26 mouse cellular contexts compared by ENCODE assay signal in the genomic region with DNA sequence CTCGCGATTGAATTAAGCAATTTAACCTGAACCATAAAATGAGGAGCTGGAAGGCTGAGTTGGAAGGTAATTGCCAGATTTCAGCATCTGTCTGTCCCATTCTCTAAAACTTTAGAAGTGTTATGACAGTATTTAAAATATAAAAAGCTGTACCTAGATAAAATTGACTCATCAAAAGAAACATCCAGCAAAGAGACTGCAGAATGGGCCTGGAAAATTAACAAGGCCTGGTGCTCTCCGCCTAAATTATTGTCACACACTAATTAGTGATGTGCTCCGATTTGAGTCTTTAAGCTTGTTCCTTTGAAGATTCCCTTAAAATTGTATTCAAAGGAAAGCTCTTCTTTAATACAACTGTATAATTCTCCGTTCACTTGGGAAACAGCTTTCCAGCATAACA.
A peak's percentile ranks its signal among the peaks of the same experiment; 100 is the strongest.
DNase-seq lines count a peak whose midpoint lies in the region; ATAC-seq lines count a peak whose summit lies in the region.
"Had no signal": no experiment of that assay in that cellular context is flagged by ENCODE, and none has a peak within 500 bp of the region (broad histone marks: within the 10 kb centered on the region; RNA-seq: fewer than 3 reads in every experiment).

No protein-coding gene starts in this region.

- H3K4me3 ChIP-seq in forebrain, embryonic 11.5 days (ENCODE audit: low read depth, low read length), result no peak overlapping the region
- H3K4me3 ChIP-seq in forebrain, embryonic 10.5 days, result no peak overlapping the region
- no peak overlapping the region for H3K4me3 ChIP-seq in midbrain, embryonic 14.5 days (replicated peaks; ENCODE audit: low read depth, low read length)
- H3K4me3 ChIP-seq in midbrain, embryonic 11.5 days (ENCODE audit: low read depth, low read length), result no peak overlapping the region
- no peak overlapping the region for H3K4me3 ChIP-seq in forebrain, embryonic 16.5 days (replicated peaks; ENCODE audit: low read length)
- no peak overlapping the region for H3K4me3 ChIP-seq in hindbrain, embryonic 12.5 days
- H3K4me3 ChIP-seq: embryonic facial prominence, embryonic 10.5 days; embryonic facial prominence, embryonic 13.5 days; erythroblast, embryonic 14.5 days; gastrocnemius, adult 2 months; hindbrain, embryonic 13.5 days had no signal

- 67% methylated on average over 5 of the region's 5 CpGs for WGBS in forebrain, embryonic 11.5 days
- 83% methylated on average over 5 of the region's 5 CpGs for WGBS in forebrain, embryonic 10.5 days
- WGBS in midbrain, embryonic 14.5 days, result 75% methylated on average over 5 of the region's 5 CpGs
- WGBS in midbrain, embryonic 11.5 days, result 90% methylated on average over 5 of the region's 5 CpGs
- WGBS in forebrain, embryonic 16.5 days, result 32% methylated on average over 5 of the region's 5 CpGs
- whole genome bisulfite sequencing in hindbrain, embryonic 12.5 days, result 88% methylated on average over 5 of the region's 5 CpGs

- H3K4me1 ChIP-seq in forebrain, embryonic 11.5 days (replicated peaks; ENCODE audit: control insufficient read depth, insufficient read depth, low read length), result no peaks in the 10 kb centered on the region
- peaks cover 6% of the 10 kb centered on the region; the same call in 1 of the 2 replicates for H3K4me1 ChIP-seq in forebrain, embryonic 10.5 days
- no peaks in the 10 kb centered on the region for H3K4me1 ChIP-seq in midbrain, embryonic 14.5 days (ENCODE audit: control insufficient read depth, insufficient read depth, low read length)
- H3K4me1 ChIP-seq in midbrain, embryonic 11.5 days (ENCODE audit: control insufficient read depth, insufficient read depth, low read length), result no peaks in the 10 kb centered on the region
- no peaks in the 10 kb centered on the region for H3K4me1 ChIP-seq in forebrain, embryonic 16.5 days (replicated peaks; ENCODE audit: control insufficient read depth, insufficient read depth, low read length)
- H3K4me1 ChIP-seq in hindbrain, embryonic 12.5 days, result no peaks in the 10 kb centered on the region
- H3K4me1 ChIP-seq: embryonic facial prominence, embryonic 10.5 days; embryonic facial prominence, embryonic 13.5 days; hindbrain, embryonic 13.5 days had no signal

- ATAC-seq in forebrain, embryonic 11.5 days (replicated peaks; ENCODE audit: low FRiP score), result 0 out of 2 replicates have a peak, but pooled peaks have one; percentile 39
- ATAC-seq in midbrain, embryonic 14.5 days (ENCODE audit: low FRiP score, low TSS enrichment), result no peak
- ATAC-seq in midbrain, embryonic 11.5 days (ENCODE audit: low FRiP score), result no peak
- ATAC-seq in forebrain, embryonic 16.5 days, result peak; percentile 55
- no peak for ATAC-seq in hindbrain, embryonic 12.5 days (ENCODE audit: low FRiP score)
- ATAC-seq: activated CD4-positive, CD25-positive, alpha-beta regulatory T cell, adult 4 months; hindbrain, postnatal 0 days; inflammation-experienced regulatory T-cells, adult 6 months; intestine, embryonic 16.5 days had no signal

- no peak overlapping the region for H3K4me2 ChIP-seq in forebrain, embryonic 11.5 days (ENCODE audit: low read depth, low read length, severe bottlenecking)
- no peak overlapping the region for H3K4me2 ChIP-seq in midbrain, embryonic 14.5 days (ENCODE audit: low read length)
- no peak overlapping the region for H3K4me2 ChIP-seq in midbrain, embryonic 11.5 days
- H3K4me2 ChIP-seq in forebrain, embryonic 16.5 days (ENCODE audit: low read length), result no peak overlapping the region
- no peak overlapping the region for H3K4me2 ChIP-seq in hindbrain, embryonic 12.5 days (replicated peaks)
- H3K4me2 ChIP-seq: embryonic facial prominence, embryonic 13.5 days; heart, embryonic 11.5 days; hindbrain, embryonic 13.5 days had no signal

- H3K27me3 ChIP-seq in forebrain, embryonic 11.5 days (ENCODE audit: control insufficient read depth, insufficient read depth, low read length), result no peaks in the 10 kb centered on the region
- no peaks in the 10 kb centered on the region for H3K27me3 ChIP-seq in forebrain, embryonic 10.5 days (ENCODE audit: poor library complexity, severe bottlenecking)
- no peaks in the 10 kb centered on the region for H3K27me3 ChIP-seq in midbrain, embryonic 14.5 days (ENCODE audit: control insufficient read depth, insufficient read depth, low read length)
- no peaks in the 10 kb centered on the region for H3K27me3 ChIP-seq in midbrain, embryonic 11.5 days (ENCODE audit: control insufficient read depth, insufficient read depth, low read length)
- no peaks in the 10 kb centered on the region for H3K27me3 ChIP-seq in forebrain, embryonic 16.5 days (replicated peaks; ENCODE audit: control insufficient read depth, insufficient read depth, low read length)
- no peaks in the 10 kb centered on the region for H3K27me3 ChIP-seq in hindbrain, embryonic 12.5 days
- H3K27me3 ChIP-seq: embryonic facial prominence, embryonic 13.5 days; hindbrain, embryonic 13.5 days had no signal

- no peaks in the 10 kb centered on the region for H3K36me3 ChIP-seq in forebrain, embryonic 11.5 days (ENCODE audit: control insufficient read depth, insufficient read depth, low read length)
- no peaks in the 10 kb centered on the region for H3K36me3 ChIP-seq in forebrain, embryonic 10.5 days (replicated peaks)
- H3K36me3 ChIP-seq in midbrain, embryonic 14.5 days (ENCODE audit: control insufficient read depth, insufficient read depth, low read length), result no peaks in the 10 kb centered on the region
- no peaks in the 10 kb centered on the region for H3K36me3 ChIP-seq in midbrain, embryonic 11.5 days (ENCODE audit: control insufficient read depth, insufficient read depth, low read length)
- no peaks in the 10 kb centered on the region for H3K36me3 ChIP-seq in forebrain, embryonic 16.5 days (ENCODE audit: control insufficient read depth, insufficient read depth)
- H3K36me3 ChIP-seq in hindbrain, embryonic 12.5 days, result no peaks in the 10 kb centered on the region
- H3K36me3 ChIP-seq: embryonic facial prominence, embryonic 10.5 days; embryonic facial prominence, embryonic 13.5 days; hindbrain, embryonic 13.5 days had no signal

- no peaks in the 10 kb centered on the region for H3K9me3 ChIP-seq in forebrain, embryonic 11.5 days (ENCODE audit: control insufficient read depth, low read length)
- H3K9me3 ChIP-seq in forebrain, embryonic 10.5 days, result no peaks in the 10 kb centered on the region
- H3K9me3 ChIP-seq in midbrain, embryonic 14.5 days (ENCODE audit: control insufficient read depth, low read length), result no peaks in the 10 kb centered on the region
- no peaks in the 10 kb centered on the region for H3K9me3 ChIP-seq in midbrain, embryonic 11.5 days (ENCODE audit: control insufficient read depth, low read length)
- no peaks in the 10 kb centered on the region for H3K9me3 ChIP-seq in forebrain, embryonic 16.5 days (ENCODE audit: control insufficient read depth, low read length)
- no peaks in the 10 kb centered on the region for H3K9me3 ChIP-seq in hindbrain, embryonic 12.5 days (replicated peaks)
- H3K9me3 ChIP-seq: embryonic facial prominence, embryonic 10.5 days; embryonic facial prominence, embryonic 13.5 days; hindbrain, embryonic 13.5 days had no signal

- no peak for DNase-seq in forebrain, embryonic 11.5 days (ENCODE audit: low spot score)
- DNase-seq in forebrain, embryonic 10.5 days (ENCODE audit: extremely low spot score, low spot score), result no peak
- DNase-seq in midbrain, embryonic 14.5 days, result peak; percentile 20
- no peak for DNase-seq in midbrain, embryonic 11.5 days (ENCODE audit: low spot score, missing footprints)
- DNase-seq: adrenal gland, postnatal 10 days; adrenal gland, postnatal 36 days; cerebellum, adult 11-12 months; cerebellum, adult 8-10 months; cerebellum, postnatal 10 days; cerebellum, postnatal 36 days; embryo, embryonic 11 days; gastrocnemius, adult 2 months; gastrocnemius, postnatal 14 days; heart, adult 11 months; kidney, adult 18-20 months had no signal

- no peak overlapping the region for H3K27ac ChIP-seq in forebrain, embryonic 11.5 days (ENCODE audit: low read depth, low read length)
- no peak overlapping the region for H3K27ac ChIP-seq in forebrain, embryonic 10.5 days
- no peak overlapping the region for H3K27ac ChIP-seq in midbrain, embryonic 14.5 days (replicated peaks; ENCODE audit: low read depth, low read length)
- H3K27ac ChIP-seq in midbrain, embryonic 11.5 days (ENCODE audit: low read depth, low read length), result no peak overlapping the region
- H3K27ac ChIP-seq in forebrain, embryonic 16.5 days (ENCODE audit: low read length), result no peak overlapping the region
- no peak overlapping the region for H3K27ac ChIP-seq in hindbrain, embryonic 12.5 days
- H3K27ac ChIP-seq: embryonic facial prominence, embryonic 10.5 days; embryonic facial prominence, embryonic 13.5 days; gastrocnemius, adult 2 months; hindbrain, embryonic 13.5 days; hindbrain, postnatal 0 days had no signal

- no peak overlapping the region for H3K9ac ChIP-seq in forebrain, embryonic 11.5 days (ENCODE audit: low read length)
- no peak overlapping the region for H3K9ac ChIP-seq in midbrain, embryonic 14.5 days (replicated peaks; ENCODE audit: low read length)
- no peak overlapping the region for H3K9ac ChIP-seq in midbrain, embryonic 11.5 days (ENCODE audit: low read length)
- H3K9ac ChIP-seq in forebrain, embryonic 16.5 days (replicated peaks; ENCODE audit: low read depth, low read length), result no peak overlapping the region
- no peak overlapping the region for H3K9ac ChIP-seq in hindbrain, embryonic 12.5 days
- H3K9ac ChIP-seq: embryonic facial prominence, embryonic 13.5 days; hindbrain, embryonic 13.5 days had no signal

Comparison
In these comparisons a context has a peak if more than half of its experiments do, and no peak if none do; other contexts are left out.
1. ATAC-seq: peak in forebrain, embryonic 11.5 days (single experiment) and forebrain, embryonic 16.5 days (single experiment); none in midbrain, embryonic 14.5 days (single experiment), midbrain, embryonic 11.5 days (single experiment) and hindbrain, embryonic 12.5 days (single experiment).